Mouse (Mus musculus) brown adipose tissue, adult 24 weeks (tissue): Measurements from ENCODE around the gene Trim45. TPM values are rescaled to one million over a fixed set of nuclear protein-coding genes. Genes with fewer than 3 reads are reported as not detected.

Experiments used
- H3K27ac ChIP-seq: fragments of 200-500 bp; replicated peaks from 2 replicates; pipeline ENCODE4 v1.5.1; 2012; ENCODE audit warnings: low read depth, mild to moderate bottlenecking, low read length
- H3K4me1 ChIP-seq: fragments of 200-500 bp; 2 replicates; pipeline ENCODE4 v1.6.1; 2012; ENCODE audit warnings: low read length, mixed read lengths; ENCODE audit not compliant: control insufficient read depth, insufficient read depth, insufficient read length
- H3K4me3 ChIP-seq: fragments of 200-500 bp; 2 replicates; pipeline ENCODE4 v1.5.1; 2012; ENCODE audit warnings: low read depth, mild to moderate bottlenecking, low read length, moderate library complexity; ENCODE audit not compliant: insufficient read depth
- polyA plus RNA-seq: library from polyadenylated mRNA; stranded (reverse); fragments of >200 nt; gene quantifications from 2 replicates; pipeline ENCODE4 v1.2.4, GENCODE M21; 2012; ENCODE audit not compliant: missing spikeins, insufficient read depth, insufficient read length

The Trim45 gene
- polyA plus RNA-seq, result 0.67 and 2.7 TPM in 2 replicates

DNA sequence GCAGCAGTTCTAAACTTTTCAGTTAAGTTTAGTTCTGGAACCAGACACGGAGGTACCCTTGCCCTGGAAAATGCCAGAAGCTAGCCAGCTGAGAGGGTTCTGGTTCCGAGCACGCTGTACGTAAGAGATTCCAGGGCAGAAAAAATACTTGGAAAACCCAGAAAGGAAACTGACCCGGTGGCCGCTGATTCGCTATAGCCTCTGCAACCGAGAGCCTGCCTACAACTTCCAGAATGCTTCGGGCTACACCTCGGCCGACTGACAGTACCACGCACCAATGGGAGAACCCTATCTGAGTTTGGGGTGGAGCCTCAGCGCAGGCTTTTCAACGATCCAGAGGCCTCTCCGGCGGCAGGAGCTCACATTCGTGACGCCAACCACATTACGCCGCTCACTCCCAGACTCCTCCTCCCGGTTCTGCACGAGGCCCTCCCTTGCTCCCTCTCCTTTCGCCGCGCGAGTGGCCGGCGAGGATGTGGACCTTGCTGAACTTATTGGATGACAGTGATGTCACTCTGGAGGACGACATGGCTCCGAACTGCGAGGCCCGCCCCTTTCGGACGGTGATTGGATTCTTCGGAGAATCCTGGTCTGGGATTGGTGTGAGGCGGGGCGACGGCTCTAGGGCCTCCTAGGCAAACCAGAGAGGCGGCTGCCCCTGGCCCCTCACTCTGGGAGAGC lies at the start of gene Trim45:
TSS of gene Trim45 (plus strand) at position 378 of the 681 bp plus-strand sequence.
- H3K27ac ChIP-seq, result peak within 1 kb of the TSS; percentile 62
- peaks cover 3% of the 10 kb centered on the region; the same call in 1 of the 2 replicates for H3K4me1 ChIP-seq
- H3K4me3 ChIP-seq, result peak within 1 kb of the TSS; percentile 71

DNA sequence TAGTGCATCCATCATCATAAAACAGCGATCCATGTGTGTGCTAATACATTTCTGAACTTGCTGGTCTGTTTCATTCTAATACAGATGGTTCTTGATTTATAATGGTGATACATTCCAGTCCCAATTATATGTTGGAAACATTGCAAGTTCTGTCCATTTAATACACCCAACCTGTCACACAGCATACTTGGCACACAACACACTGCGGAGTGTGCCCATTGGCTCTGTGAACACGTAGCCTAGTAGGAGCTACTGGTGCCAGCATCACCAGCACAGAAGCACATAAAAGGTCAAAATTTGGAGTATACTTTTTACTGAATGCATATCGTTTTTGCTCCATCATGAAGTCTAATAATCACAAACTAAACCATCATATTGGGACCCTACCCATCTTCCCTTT lies 44.9 kb upstream of the Trim45 start:
- Histone ChIP-seq H3K4me3 (no peak overlapping the region), H3K4me1 (no peaks in the 10 kb centered on the region), H3K27ac (no peak overlapping the region)

DNA sequence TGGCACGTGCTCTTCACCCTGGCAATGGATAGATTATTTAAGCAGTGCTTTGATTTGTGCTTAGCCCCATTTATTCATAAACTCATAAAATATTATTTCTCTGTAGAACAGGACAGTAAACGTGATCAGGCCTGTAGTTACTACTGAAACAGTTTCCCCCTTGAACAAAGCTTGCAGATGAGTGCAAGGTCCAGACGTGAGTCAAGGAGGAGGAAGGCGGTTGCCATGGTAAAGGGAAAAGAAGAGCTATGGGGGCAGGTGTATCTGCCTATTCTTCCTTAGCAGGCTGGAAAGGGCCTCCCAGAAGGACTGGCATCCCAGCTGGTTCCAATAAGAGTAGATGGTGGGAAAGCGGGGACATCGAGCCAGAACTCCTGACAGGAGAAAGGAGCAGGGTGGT lies 40.6 kb upstream of the Trim45 start:
- Histone ChIP-seq H3K27ac (no peak overlapping the region), H3K4me3 (no peak overlapping the region), H3K4me1 (no peaks in the 10 kb centered on the region)

- Histone ChIP-seq H3K4me3 (no peak overlapping the region), H3K4me1 (no peaks in the 10 kb centered on the region), H3K27ac (no peak overlapping the region)
These were observed 40.0 kb upstream of the Trim45 start for GRCm38 (mm10) chr3:100881843-100882634.

- H3K4me3 ChIP-seq, result no peak overlapping the region
- H3K27ac ChIP-seq, result no peak overlapping the region
- no peaks in the 10 kb centered on the region for H3K4me1 ChIP-seq
These were observed 32.8 kb upstream of the Trim45 start for GRCm38 (mm10) chr3:100889234-100889633.

- Histone ChIP-seq H3K4me1 (no peaks in the 10 kb centered on the region), H3K27ac (no peak overlapping the region), H3K4me3 (no peak overlapping the region)
These were observed 31.6 kb upstream of the Trim45 start for GRCm38 (mm10) chr3:100890406-100890805.

- no peaks in the 10 kb centered on the region for H3K4me1 ChIP-seq
- no peak overlapping the region for H3K27ac ChIP-seq
- H3K4me3 ChIP-seq, result no peak overlapping the region
These were observed 29.3 kb upstream of the Trim45 start for GRCm38 (mm10) chr3:100892383-100893335.

DNA sequence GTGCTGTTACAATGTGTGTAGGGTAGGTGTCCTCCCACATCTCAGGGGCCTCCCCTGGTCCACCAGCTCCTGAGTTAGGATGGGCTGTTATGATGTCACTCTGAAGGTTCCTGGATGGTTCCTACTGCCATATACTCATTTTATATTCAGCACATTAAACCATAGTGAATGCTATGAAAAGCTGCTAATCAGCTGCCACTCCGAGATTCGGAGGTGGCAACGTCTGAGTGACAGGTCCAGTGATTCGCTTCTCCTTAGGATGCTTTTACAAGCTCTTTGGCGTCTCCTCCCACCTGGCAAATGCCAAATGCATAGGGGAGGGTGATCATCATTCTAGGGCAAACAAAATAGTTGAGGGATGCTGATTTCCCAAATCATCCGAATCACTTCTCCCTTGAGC lies 26.5 kb upstream of the Trim45 start:
- H3K4me1 ChIP-seq, result no peaks in the 10 kb centered on the region
- H3K27ac ChIP-seq, result no peak overlapping the region

GRCm38 (mm10) chr3:100906128-100906527 lies 15.9 kb upstream of the Trim45 start:
- H3K27ac ChIP-seq, result no peak overlapping the region
- H3K4me3 ChIP-seq, result no peak overlapping the region
- no peaks in the 10 kb centered on the region for H3K4me1 ChIP-seq

More for the DNA sequence above, 26.5 kb upstream of the Trim45 start:
- no peak overlapping the region for H3K4me3 ChIP-seq

DNA sequence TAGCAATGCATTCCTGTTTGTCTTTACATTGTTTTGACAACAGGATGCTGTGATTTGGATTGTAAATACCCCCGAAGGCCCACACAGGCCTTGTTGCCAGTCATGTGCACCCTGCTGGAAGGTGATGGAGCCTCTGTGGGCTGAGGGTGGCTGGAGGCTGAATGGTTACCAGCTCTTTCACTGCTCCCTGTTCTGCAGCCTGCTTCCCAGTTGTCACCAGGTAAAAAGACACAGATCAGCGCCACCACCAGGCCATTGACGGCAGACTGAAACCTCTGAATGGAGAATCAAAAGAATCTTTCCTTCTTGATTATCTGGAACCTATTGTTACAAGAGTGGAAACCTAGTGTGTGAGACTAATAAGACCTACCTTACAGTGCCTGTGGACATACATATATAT lies 15.1 kb upstream of the Trim45 start:
- Histone ChIP-seq H3K4me1 (no peaks in the 10 kb centered on the region), H3K4me3 (no peak overlapping the region)

GRCm38 (mm10) chr3:100908594-100908993 lies 13.4 kb upstream of the Trim45 start:
- Histone ChIP-seq H3K4me1 (no peaks in the 10 kb centered on the region), H3K4me3 (no peak overlapping the region), H3K27ac (no peak overlapping the region)

More for the DNA sequence above, 15.1 kb upstream of the Trim45 start:
- H3K27ac ChIP-seq, result no peak overlapping the region

DNA sequence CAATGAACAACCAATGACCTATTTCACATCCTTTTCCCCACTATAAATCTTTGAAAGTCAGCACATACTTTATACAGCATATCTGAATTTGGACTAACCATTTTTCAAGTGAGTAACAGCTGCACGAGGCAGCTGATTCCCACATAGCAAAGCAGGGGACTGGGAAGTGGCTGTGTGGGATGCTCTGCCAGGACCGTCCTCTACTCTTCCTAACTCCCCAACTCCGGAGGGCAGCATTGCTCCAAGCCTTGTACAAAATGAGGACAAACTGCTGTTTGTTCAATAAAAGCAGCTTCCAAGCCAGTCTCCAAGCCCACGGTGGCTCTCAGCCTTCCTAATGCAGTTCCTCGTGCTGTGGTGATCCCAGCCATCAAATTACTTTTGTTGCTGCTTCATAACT lies 11.4 kb upstream of the Trim45 start:
- Histone ChIP-seq H3K4me3 (no peak overlapping the region), H3K4me1 (no peaks in the 10 kb centered on the region), H3K27ac (no peak overlapping the region)

- Histone ChIP-seq H3K4me1 (no peaks in the 10 kb centered on the region), H3K27ac (no peak overlapping the region), H3K4me3 (no peak overlapping the region)
These were observed 11.0 kb upstream of the Trim45 start for GRCm38 (mm10) chr3:100911026-100911425.

DNA sequence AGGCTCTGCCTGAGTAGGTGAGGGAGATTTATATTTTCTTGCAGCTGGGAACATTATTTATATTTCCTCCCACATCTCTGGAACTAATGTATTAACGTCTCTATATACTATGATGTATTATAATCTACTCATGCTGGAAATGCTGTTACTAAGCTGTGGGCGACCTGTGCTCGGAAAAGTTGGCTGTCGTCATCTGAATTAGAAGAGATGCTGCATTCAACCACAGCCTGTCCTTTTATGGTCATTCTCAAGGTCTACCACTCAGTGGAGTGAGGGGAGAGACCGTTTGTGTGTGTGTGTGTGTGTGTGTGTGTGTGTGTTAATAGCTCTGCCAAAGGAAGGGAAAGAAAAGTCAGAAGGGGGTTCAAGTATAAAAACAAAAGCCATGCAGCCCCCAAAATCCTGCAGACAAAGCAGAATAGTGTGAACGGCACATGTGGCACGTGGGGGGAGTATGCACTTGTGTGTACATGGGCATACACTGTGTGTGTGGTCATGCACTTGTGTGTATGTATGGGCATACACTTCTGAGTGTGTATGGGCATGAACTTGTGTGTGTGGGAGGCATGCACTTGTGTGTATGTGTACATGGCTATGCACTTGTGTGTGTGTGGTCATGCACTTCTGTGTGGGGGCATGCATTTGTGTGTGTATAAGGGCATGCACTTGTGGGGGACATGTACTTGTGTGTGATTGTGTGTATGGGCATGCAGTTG lies 10.3 kb upstream of the Trim45 start:
- Histone ChIP-seq H3K27ac (no peak overlapping the region), H3K4me3 (no peak overlapping the region), H3K4me1 (no peaks in the 10 kb centered on the region)
